Mouse (Mus musculus) MEL (cell line): ENCODE results near the gene 1600002K03Rik. TPM values are rescaled to one million over a fixed set of nuclear protein-coding genes. Genes with fewer than 3 reads are reported as not detected.
"Not testable (repeated sequence)": the region's sequence is repeated elsewhere in the genome, so short reads cannot be mapped to it uniquely, and the experiment has no call there.

ENCODE experiments used
- DNase-seq: peaks from one replicate; pipeline ENCODE4 v3.0.0; 2011; ENCODE audit warnings: low read depth, low spot score
- H3K27ac ChIP-seq: 2 replicates; pipeline ENCODE4 v1.5.1; 2012; ENCODE audit warnings: low read depth, mild to moderate bottlenecking, control low read depth, low read length, moderate library complexity; ENCODE audit not compliant: control insufficient read depth
- H3K27me3 ChIP-seq, 2 experiments: fragments of 150-350 bp in 1 of 2; sonication (generic) in 1 of 2; 2 replicates each; pipeline ENCODE4 v1.6.1; 2012; ENCODE audit warnings: low read length in 2 of 2, mild to moderate bottlenecking in 2 of 2, improper control_type of control experiment in 1 of 2, moderate library complexity in 1 of 2; ENCODE audit not compliant: insufficient read depth in 2 of 2, control insufficient read depth in 1 of 2
- H3K36me3 ChIP-seq, 2 experiments: 2 replicates each; pipeline ENCODE4 v1.6.1; 2012 to 2014; ENCODE audit warnings: low read length in 2 of 2, improper control_type of control experiment in 1 of 2, inconsistent platforms in 1 of 2, mild to moderate bottlenecking in 1 of 2; ENCODE audit not compliant: insufficient read depth in 2 of 2, control insufficient read depth in 1 of 2
- H3K4me1 ChIP-seq, 2 experiments: fragments of 150-350 bp in 1 of 2; sonication (generic) in 1 of 2; 2 replicates each; pipeline ENCODE4 v1.6.1; 2012; ENCODE audit warnings: low read length in 2 of 2, improper control_type of control experiment in 1 of 2, mild to moderate bottlenecking in 1 of 2; ENCODE audit not compliant: insufficient read depth in 2 of 2, control insufficient read depth in 1 of 2
- H3K4me3 ChIP-seq, 2 experiments: fragments of 150-350 bp in 1 of 2; sonication (generic) in 1 of 2; 2 replicates each; pipeline ENCODE4 v1.5.1; 2012; ENCODE audit warnings: low read depth in 2 of 2, low read length in 2 of 2, mild to moderate bottlenecking in 2 of 2, moderate library complexity in 2 of 2, control low read depth in 1 of 2, improper control_type of control experiment in 1 of 2; ENCODE audit not compliant: control insufficient read depth in 1 of 2, insufficient read depth in 1 of 2
- H3K79me2 ChIP-seq: 2 replicates; pipeline ENCODE4 v1.6.1; 2012; ENCODE audit warnings: mild to moderate bottlenecking, low read length, moderate library complexity; ENCODE audit not compliant: control insufficient read depth, poor library complexity, insufficient read depth
- H3K9ac ChIP-seq: 2 replicates; pipeline ENCODE4 v1.6.1; 2012; ENCODE audit warnings: low read depth, mild to moderate bottlenecking, control low read depth, low read length, moderate library complexity; ENCODE audit not compliant: control insufficient read depth, poor library complexity, severe bottlenecking
- H3K9me3 ChIP-seq: fragments of 150-350 bp; sonication (generic); replicated peaks from 2 replicates; pipeline ENCODE4 v1.6.1; 2012; ENCODE audit warnings: mild to moderate bottlenecking, low read length, improper control_type of control experiment, moderate library complexity; ENCODE audit not compliant: insufficient read depth
- CTCF ChIP-seq, 3 experiments: IDR thresholded peaks in 2 of 3; conservative IDR thresholded peaks in 1 of 3; 2 replicates each; pipeline ENCODE4 v1.5.1; 2011 to 2012; ENCODE audit warnings: low read length in 3 of 3, low read depth in 2 of 3, mild to moderate bottlenecking in 2 of 3, improper control_type of control experiment in 1 of 3, inconsistent platforms in 1 of 3, mixed read lengths in 1 of 3, moderate library complexity in 1 of 3; ENCODE audit not compliant: control insufficient read depth in 1 of 3, insufficient read depth in 1 of 3, poor library complexity in 1 of 3, severe bottlenecking in 1 of 3
- EP300 ChIP-seq, 2 experiments: IDR thresholded peaks; 2 replicates each; pipeline ENCODE4 v1.6.1; 2011; ENCODE audit warnings: improper control_type of control experiment in 2 of 2, low read length in 2 of 2, low read depth in 1 of 2, mild to moderate bottlenecking in 1 of 2
- GATA1 ChIP-seq: IDR thresholded peaks from 2 replicates; pipeline ENCODE4 v1.6.1; 2011; ENCODE audit warnings: low read depth, low read length, improper control_type of control experiment
- JUND ChIP-seq: IDR thresholded peaks from 2 replicates; pipeline ENCODE4 v1.6.1; 2011; ENCODE audit warnings: low read depth, mild to moderate bottlenecking, improper control_type of control experiment, low read length
- MAFK ChIP-seq: IDR thresholded peaks from 2 replicates; pipeline ENCODE4 v1.6.1; 2011; ENCODE audit warnings: low read depth, mild to moderate bottlenecking, low read length, improper control_type of control experiment, borderline replicate concordance
- RCOR1 ChIP-seq: IDR thresholded peaks from 2 replicates; pipeline ENCODE4 v1.6.1; 2012; ENCODE audit warnings: low read depth, mild to moderate bottlenecking, inconsistent platforms, low read length, improper control_type of control experiment
- SIN3A ChIP-seq: IDR thresholded peaks from 2 replicates; pipeline ENCODE4 v1.6.1; 2012; ENCODE audit warnings: low read length, improper control_type of control experiment, inconsistent platforms
- USF2 ChIP-seq, 2 experiments: IDR thresholded peaks; 2 replicates each; pipeline ENCODE4 v1.6.1; 2011 to 2012; ENCODE audit warnings: improper control_type of control experiment in 2 of 2, low read length in 2 of 2, borderline replicate concordance in 1 of 2, inconsistent platforms in 1 of 2, low read depth in 1 of 2, mild to moderate bottlenecking in 1 of 2; ENCODE audit not compliant: insufficient read depth in 1 of 2
- polyA plus RNA-seq, 2 experiments: library from polyadenylated mRNA; stranded (reverse) in 1 of 2; unstranded in 1 of 2; fragments of >175 nt in 1 of 2; fragments of >200 nt in 1 of 2; gene quantifications; 2 replicates each; pipeline versions ENCODE4 v1.2.1 to v1.2.4; 2012; ENCODE audit warnings: low replicate concordance in 2 of 2, low read depth in 1 of 2; ENCODE audit not compliant: insufficient read length in 2 of 2, insufficient read depth in 1 of 2, missing spikeins in 1 of 2
- total RNA-seq: library from RNA; depleted of rRNA; stranded (reverse); fragments of 300-350 nt; gene quantifications from 2 replicates; pipeline ENCODE4 v1.2.3, GENCODE M21; 2012; rRNA removed

1600002K03Rik gene
- total and polyA plus RNA-seq, 3 experiments, result 11.4 to 16.9 TPM; not detected in 1

DNA sequence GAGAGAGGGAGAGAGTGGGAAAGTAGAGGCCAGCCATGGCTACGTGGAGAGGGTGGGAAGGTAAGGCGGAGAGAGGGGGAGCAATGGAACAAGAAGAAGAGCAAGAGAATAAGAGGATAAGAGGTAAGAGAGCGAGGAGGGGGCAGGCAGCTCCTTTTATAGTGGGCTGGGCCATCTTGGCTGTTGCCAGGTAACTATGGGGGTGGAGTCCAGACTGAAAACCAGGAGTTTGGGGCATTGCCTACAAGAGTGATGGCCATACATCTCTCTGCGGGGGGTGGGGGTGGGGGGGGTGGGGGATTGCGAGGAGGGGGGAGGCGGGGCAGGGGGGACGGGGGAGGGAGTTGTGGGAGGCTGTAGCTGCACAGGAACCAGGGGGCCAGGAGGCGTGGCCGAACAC lies 47.9 kb downstream of the 1600002K03Rik start:
- Histone ChIP-seq H3K9me3 (no peaks in the 10 kb centered on the region), H3K79me2 (no peaks in the 10 kb centered on the region), H3K36me3 (no peaks in the 10 kb centered on the region; a peak in 1 of 4 replicates), H3K4me3 (no peak overlapping the region), H3K4me1 (peaks cover 0 to 8% of the 10 kb centered on the region in 2 experiments; a peak in 2 of 4 replicates), H3K9ac (no peak overlapping the region), H3K27ac (no peak overlapping the region), H3K27me3 (peaks cover 3 to 4% of the 10 kb centered on the region in 2 experiments; a peak in 2 of 4 replicates)
- DNase-seq, result no peak
- TF ChIP-seq USF2 (IDR thresholded peaks at IDR 0.05; ENCODE audit: borderline replicate concordance in 1 of 2, insufficient read depth in 1 of 2, low read depth in 1 of 2, low read length in 2 of 2), result no peak
- no peak for TF ChIP-seq MAFK
- TF ChIP-seq CTCF (IDR thresholded peaks at IDR 0.05 in 2 of 3, conservative IDR thresholded peaks at IDR 0.05 in 1 of 3; ENCODE audit: control insufficient read depth in 1 of 3, insufficient read depth in 1 of 3, low read depth in 2 of 3, low read length in 3 of 3, poor library complexity in 1 of 3, severe bottlenecking in 1 of 3), result no peak
- no peak for TF ChIP-seq JUND

DNA sequence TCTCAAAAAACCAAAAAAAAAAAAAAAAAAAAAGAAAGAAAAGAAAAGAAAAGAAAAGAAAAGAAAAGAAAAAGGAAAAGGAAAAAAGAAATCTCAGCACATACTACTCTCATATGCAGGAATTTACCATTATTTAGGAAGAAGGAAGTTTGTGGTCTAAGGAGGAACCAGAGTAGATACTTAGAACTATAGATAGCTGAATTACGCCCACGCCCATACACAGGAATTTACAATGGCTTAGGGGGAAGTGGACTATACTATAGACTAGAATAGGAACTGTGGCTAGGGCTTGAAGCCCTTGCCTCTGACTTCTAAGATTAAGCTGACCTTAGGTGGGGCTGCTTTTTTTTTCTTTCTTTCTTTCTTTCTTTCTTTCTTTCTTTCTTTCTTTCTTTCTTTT lies 50.4 kb downstream of the 1600002K03Rik start:
- H3K27me3 ChIP-seq, H3K4me3 ChIP-seq, H3K9me3 ChIP-seq, H3K36me3 ChIP-seq, H3K27ac ChIP-seq, H3K79me2 ChIP-seq, H3K9ac ChIP-seq: not testable (repeated sequence)
- DNase-seq, result peak; percentile 79
- TF ChIP-seq SIN3A, result 0 out of 2 replicates have a peak, but pooled peaks have one; percentile 26
- TF ChIP-seq EP300 (IDR thresholded peaks at IDR 0.05; ENCODE audit: low read depth in 1 of 2, low read length in 2 of 2), result peak; percentile 44 to 56; a peak in 2 of 4 replicates
- peak; percentile 97 for TF ChIP-seq RCOR1
- TF ChIP-seq GATA1, result peak; percentile 45; the same call in 1 of the 2 replicates
- peaks cover 0 to 19% of the 10 kb centered on the region in 2 experiments; a peak in 3 of 4 replicates for H3K4me1 ChIP-seq

Other genes with a start within 250 kb of the 1600002K03Rik start
- 11.8 and 12.5 TPM in 2 replicates for gene Arid3a, start 245.9 kb upstream of the 1600002K03Rik start, total RNA-seq
- gene Arid3a, start 245.9 kb upstream of the 1600002K03Rik start, polyA plus RNA-seq, result 10 to 100 TPM in 1 of 2 experiments, not detected in 1; 17.2 TPM
- 94.5 and 107 TPM in 2 replicates for gene Wdr18, start 212.8 kb upstream of the 1600002K03Rik start, total RNA-seq
- 10 to 100 TPM in 1 of 2 experiments, not detected in 1; 89.5 TPM for gene Wdr18, start 212.8 kb upstream of the 1600002K03Rik start, polyA plus RNA-seq
- gene Grin3b, start 202.2 kb upstream of the 1600002K03Rik start, total RNA-seq, result 0.16 and 0.42 TPM in 2 replicates
- gene Grin3b, start 202.2 kb upstream of the 1600002K03Rik start, polyA plus RNA-seq, result 1 to 10 TPM in 1 of 2 experiments, not detected in 1; 1.1 TPM
- 58.2 and 62.0 TPM in 2 replicates for gene Tmem259, start 188.6 kb upstream of the 1600002K03Rik start, total RNA-seq
- gene Tmem259, start 188.6 kb upstream of the 1600002K03Rik start, polyA plus RNA-seq, result 100 to 1,000 TPM in 1 of 2 experiments, not detected in 1; 150 TPM
- 8.7 and 9.1 TPM in 2 replicates for gene Cnn2, start 184.4 kb upstream of the 1600002K03Rik start, total RNA-seq
- gene Cnn2, start 184.4 kb upstream of the 1600002K03Rik start, polyA plus RNA-seq, result 10 to 100 TPM in 1 of 2 experiments, not detected in 1; 25.3 TPM
- gene Abca7, start 176.4 kb upstream of the 1600002K03Rik start, total RNA-seq, result 7.4 and 7.7 TPM in 2 replicates
- gene Abca7, start 176.4 kb upstream of the 1600002K03Rik start, polyA plus RNA-seq, result 10 to 100 TPM in 1 of 2 experiments, not detected in 1; 16.8 TPM
- gene Arhgap45, start 156.3 kb upstream of the 1600002K03Rik start, total RNA-seq, result 25.2 and 26.2 TPM in 2 replicates
- 10 to 100 TPM in 1 of 2 experiments, not detected in 1; 53.6 TPM for gene Arhgap45, start 156.3 kb upstream of the 1600002K03Rik start, polyA plus RNA-seq
- gene Polr2e, start 133.1 kb upstream of the 1600002K03Rik start, total RNA-seq, result 156 and 169 TPM in 2 replicates
- 100 to 1,000 TPM; 258 to 279 TPM for gene Polr2e, start 133.1 kb upstream of the 1600002K03Rik start, polyA plus RNA-seq
- 422 and 508 TPM in 2 replicates for gene Gpx4, start 125.8 kb upstream of the 1600002K03Rik start, total RNA-seq
- 100 to 1,000 TPM in 1 of 2 experiments, not detected in 1; 536 TPM for gene Gpx4, start 125.8 kb upstream of the 1600002K03Rik start, polyA plus RNA-seq
- 14.6 and 15.8 TPM in 2 replicates for gene Sbno2, start 67.4 kb upstream of the 1600002K03Rik start, total RNA-seq
- gene Sbno2, start 67.4 kb upstream of the 1600002K03Rik start, polyA plus RNA-seq, result 10 to 100 TPM in 1 of 2 experiments, not detected in 1; 29.0 TPM
- 77.8 and 108 TPM in 2 replicates for gene Stk11, start 57.1 kb upstream of the 1600002K03Rik start, total RNA-seq
- 100 to 1,000 TPM in 1 of 2 experiments, not detected in 1; 188 TPM for gene Stk11, start 57.1 kb upstream of the 1600002K03Rik start, polyA plus RNA-seq
- 308 and 324 TPM in 2 replicates for gene Atp5d, start 34.3 kb upstream of the 1600002K03Rik start, total RNA-seq
- gene Atp5d, start 34.3 kb upstream of the 1600002K03Rik start, polyA plus RNA-seq, result 100 to 1,000 TPM; 300 to 657 TPM
- 4.8 and 6.8 TPM in 2 replicates for gene Cbarp, start 32.1 kb upstream of the 1600002K03Rik start, total RNA-seq
- gene Cbarp, start 32.1 kb upstream of the 1600002K03Rik start, polyA plus RNA-seq, result 10 to 100 TPM in 1 of 2 experiments, not detected in 1; 19.3 TPM
- gene Midn, start 24.7 kb upstream of the 1600002K03Rik start, total RNA-seq, result 8.1 and 8.3 TPM in 2 replicates
- gene Midn, start 24.7 kb upstream of the 1600002K03Rik start, polyA plus RNA-seq, result 10 to 100 TPM in 1 of 2 experiments, not detected in 1; 26.7 TPM
- gene Cirbp, start 7.0 kb upstream of the 1600002K03Rik start, total RNA-seq, result 21.2 and 27.2 TPM in 2 replicates
- gene Cirbp, start 7.0 kb upstream of the 1600002K03Rik start, polyA plus RNA-seq, result 10 to 100 TPM in 1 of 2 experiments, not detected in 1; 56.6 TPM
- 0.12 TPM in 1 of 2 replicates, not detected in the other for gene Efna2, start 6.5 kb downstream of the 1600002K03Rik start, total RNA-seq
- 1 to 10 TPM in 1 of 2 experiments, not detected in 1; 2.8 TPM for gene Efna2, start 6.5 kb downstream of the 1600002K03Rik start, polyA plus RNA-seq
- gene Mum1, start 53.5 kb downstream of the 1600002K03Rik start, total RNA-seq, result 34.8 and 35.3 TPM in 2 replicates
- 10 to 100 TPM; 34.0 to 55.2 TPM for gene Mum1, start 53.5 kb downstream of the 1600002K03Rik start, polyA plus RNA-seq
- gene Ndufs7, start 76.2 kb downstream of the 1600002K03Rik start, total RNA-seq, result 341 and 377 TPM in 2 replicates
- gene Ndufs7, start 76.2 kb downstream of the 1600002K03Rik start, polyA plus RNA-seq, result 100 to 1,000 TPM in 1 of 2 experiments, not detected in 1; 458 TPM
- gene Gamt, start 88.1 kb downstream of the 1600002K03Rik start, total RNA-seq, result 4.1 and 6.0 TPM in 2 replicates
- gene Gamt, start 88.1 kb downstream of the 1600002K03Rik start, polyA plus RNA-seq, result 1 to 10 TPM in 1 of 2 experiments, not detected in 1; 8.4 TPM
- gene Dazap1, start 88.5 kb downstream of the 1600002K03Rik start, total RNA-seq, result 159 and 166 TPM in 2 replicates
- 100 to 1,000 TPM in 1 of 2 experiments, not detected in 1; 236 TPM for gene Dazap1, start 88.5 kb downstream of the 1600002K03Rik start, polyA plus RNA-seq
- 3,963 and 4,320 TPM in 2 replicates for gene Rps15, start 119.5 kb downstream of the 1600002K03Rik start, total RNA-seq
- gene Rps15, start 119.5 kb downstream of the 1600002K03Rik start, polyA plus RNA-seq, result 1,000 to 10,000 TPM; 1,331 to 3,905 TPM
- gene Apc2, start 123.0 kb downstream of the 1600002K03Rik start, total RNA-seq, result 0.39 and 0.58 TPM in 2 replicates
- 1 to 10 TPM in 1 of 2 experiments, not detected in 1; 1.2 TPM for gene Apc2, start 123.0 kb downstream of the 1600002K03Rik start, polyA plus RNA-seq
- 68.9 and 81.5 TPM in 2 replicates for gene 2310011J03Rik, start 147.6 kb downstream of the 1600002K03Rik start, total RNA-seq
- 10 to 100 TPM in 1 of 2 experiments, not detected in 1; 65.7 TPM for gene 2310011J03Rik, start 147.6 kb downstream of the 1600002K03Rik start, polyA plus RNA-seq
- 6.1 and 6.5 TPM in 2 replicates for gene Pcsk4, start 156.6 kb downstream of the 1600002K03Rik start, total RNA-seq
- 10 to 100 TPM in 1 of 2 experiments, not detected in 1; 23.1 TPM for gene Pcsk4, start 156.6 kb downstream of the 1600002K03Rik start, polyA plus RNA-seq
- gene Reep6, start 157.0 kb downstream of the 1600002K03Rik start, total RNA-seq, result 3.1 and 3.2 TPM in 2 replicates
- 10 to 100 TPM in 1 of 2 experiments, not detected in 1; 27.9 TPM for gene Reep6, start 157.0 kb downstream of the 1600002K03Rik start, polyA plus RNA-seq
- gene Adamtsl5, start 175.5 kb downstream of the 1600002K03Rik start, total RNA-seq, result 2.4 and 3.9 TPM in 2 replicates
- 10 to 100 TPM in 1 of 2 experiments, not detected in 1; 16.5 TPM for gene Adamtsl5, start 175.5 kb downstream of the 1600002K03Rik start, polyA plus RNA-seq
- 0.19 TPM in 1 of 2 replicates, not detected in the other for gene Plk5, start 183.5 kb downstream of the 1600002K03Rik start, total RNA-seq
- under 1 TPM in 1 of 2 experiments, not detected in 1; 0.19 TPM for gene Plk5, start 183.5 kb downstream of the 1600002K03Rik start, polyA plus RNA-seq
- 14.1 and 15.6 TPM in 2 replicates for gene Mex3d, start 214.7 kb downstream of the 1600002K03Rik start, total RNA-seq
- gene Mex3d, start 214.7 kb downstream of the 1600002K03Rik start, polyA plus RNA-seq, result 10 to 100 TPM in 1 of 2 experiments, not detected in 1; 18.8 TPM
- gene Mbd3, start 226.6 kb downstream of the 1600002K03Rik start, total RNA-seq, result 81.4 and 86.9 TPM in 2 replicates
- 100 to 1,000 TPM in 1 of 2 experiments, not detected in 1; 289 TPM for gene Mbd3, start 226.6 kb downstream of the 1600002K03Rik start, polyA plus RNA-seq
- gene Uqcr11, start 233.9 kb downstream of the 1600002K03Rik start, total RNA-seq, result 879 and 935 TPM in 2 replicates
- 100 to 1,000 TPM in 1 of 2 experiments, not detected in 1; 481 TPM for gene Uqcr11, start 233.9 kb downstream of the 1600002K03Rik start, polyA plus RNA-seq